Mouse (Mus musculus) embryonic fibroblast, embryonic 13.5 days (primary cell): ENCODE results near the gene Best2.

ENCODE experiments used
- CTCF ChIP-seq: IDR thresholded peaks from 2 replicates; pipeline ENCODE4 v1.5.1; 2011; ENCODE audit warnings: mild to moderate bottlenecking, control low read depth, low read length, moderate library complexity, borderline replicate concordance; ENCODE audit not compliant: insufficient read depth
- POLR2A ChIP-seq: IDR thresholded peaks from 2 replicates; pipeline ENCODE4 v1.6.1; 2011; ENCODE audit warnings: low read depth, mild to moderate bottlenecking, control low read depth, low read length, moderate library complexity

DNA sequence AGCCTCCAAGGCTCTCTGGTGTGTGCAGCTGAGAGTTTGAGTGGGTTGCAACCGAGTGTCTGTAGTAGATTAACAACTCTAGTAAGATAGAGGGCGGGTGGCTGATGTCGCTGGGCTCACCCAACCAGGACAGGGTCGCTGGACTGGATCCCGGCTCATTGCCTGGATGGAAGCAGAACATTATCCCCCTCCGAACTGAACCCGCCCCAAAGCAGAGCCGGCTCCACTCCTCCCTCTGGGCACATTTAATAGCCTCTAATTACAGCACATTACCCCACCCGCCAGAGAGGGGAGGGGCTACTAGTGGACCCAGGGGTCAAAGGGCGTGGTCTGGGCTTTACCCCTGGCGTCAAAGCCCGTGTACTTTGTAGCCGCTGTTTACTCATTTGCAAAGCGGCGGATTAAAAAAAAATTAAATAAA is 25.0 kb downstream of the Best2 start:
- TF ChIP-seq POLR2A, result no peak
- TF ChIP-seq CTCF, result no peak
